Mouse (Mus musculus) hematopoietic stem cell, adult 5-6 weeks (primary cell): Measurements from ENCODE around the gene Klhl36. TPM values are rescaled to one million over a fixed set of nuclear protein-coding genes. Genes with fewer than 3 reads are reported as not detected.

ENCODE experiments used
- ATAC-seq, 2 experiments: fragments of 125-278 bp in 1 of 2; replicated peaks in 1 of 2; 2 replicates each; pipeline ENCODE4 v1.8.0; 2016 to 2017; ENCODE audit warnings: inconsistent platforms in 2 of 2, mild to moderate bottlenecking in 2 of 2, moderate number of reproducible peaks in 2 of 2, low read depth in 1 of 2, moderate TSS enrichment in 1 of 2; ENCODE audit not compliant: low FRiP score in 2 of 2, poor library complexity in 2 of 2, severe bottlenecking in 2 of 2, insufficient read depth in 1 of 2, low TSS enrichment in 1 of 2
- total RNA-seq: library from RNA; stranded (forward); fragments of 172-1452, 232-1000 nt; gene quantifications from 2 replicates; pipeline ENCODE4 v1.2.3, GENCODE M21; 2017

Gene Klhl36
- total RNA-seq, 1 experiment from 2014 or later, result 8.1 TPM

- no peak for ATAC-seq
These were observed 8.0 kb upstream of the Klhl36 start for GRCm38 (mm10) chr8:119854035-119854434.

GRCm38 (mm10) chr8:119855656-119856055 is 6.4 kb upstream of the Klhl36 start:
- ATAC-seq, result no peak

GRCm38 (mm10) chr8:119857767-119858166 is 4.3 kb upstream of the Klhl36 start:
- peak in 1 of 2 experiments; percentile 30; a peak in 1 of 4 replicates for ATAC-seq

- peak in 1 of 2 experiments; percentile 6; a peak in 1 of 4 replicates for ATAC-seq
These were observed 296 bp downstream of the Klhl36 start for GRCm38 (mm10) chr8:119862390-119862734.

- no peak for ATAC-seq
These were observed 683 bp downstream of the Klhl36 start for GRCm38 (mm10) chr8:119862749-119863148.

- no peak for ATAC-seq
These were observed 7.5 kb downstream of the Klhl36 start for GRCm38 (mm10) chr8:119869616-119870015.

GRCm38 (mm10) chr8:119873181-119873580 is 11.1 kb downstream of the Klhl36 start:
- ATAC-seq, result no peak; a peak in 1 of 4 replicates

GRCm38 (mm10) chr8:119881301-119881700 is 19.2 kb downstream of the Klhl36 start:
- ATAC-seq, result no peak

GRCm38 (mm10) chr8:119881917-119882316 is 19.9 kb downstream of the Klhl36 start:
- ATAC-seq, result no peak

GRCm38 (mm10) chr8:119883281-119883680 is 21.2 kb downstream of the Klhl36 start:
- no peak for ATAC-seq

- peak; percentile 25 to 34; a peak in 2 of 4 replicates for ATAC-seq
These were observed 23.5 kb downstream of the Klhl36 start for GRCm38 (mm10) chr8:119885612-119886011.

GRCm38 (mm10) chr8:119887130-119887529 is 25.1 kb downstream of the Klhl36 start:
- ATAC-seq, result no peak; a peak in 1 of 4 replicates

- ATAC-seq, result no peak
These were observed 25.9 kb downstream of the Klhl36 start for GRCm38 (mm10) chr8:119888012-119888411.

- ATAC-seq, result no peak
These were observed 35.0 kb downstream of the Klhl36 start for GRCm38 (mm10) chr8:119897069-119897468.

- ATAC-seq, result peak; percentile 36 to 46; a peak in 3 of 4 replicates
These were observed 35.9 kb downstream of the Klhl36 start for GRCm38 (mm10) chr8:119897933-119898332.

GRCm38 (mm10) chr8:119901349-119901748 is 39.3 kb downstream of the Klhl36 start:
- no peak for ATAC-seq

GRCm38 (mm10) chr8:119901952-119902351 is 39.9 kb downstream of the Klhl36 start:
- ATAC-seq, result no peak

- ATAC-seq, result no peak
These were observed 42.4 kb downstream of the Klhl36 start for GRCm38 (mm10) chr8:119904323-119904911.

- 0 out of 4 replicates have a peak, but pooled peaks of 1 of the 2 experiments have one; percentile 13 for ATAC-seq
These were observed 48.0 kb downstream of the Klhl36 start, which contains the start of gene Usp10 for GRCm38 (mm10) chr8:119909944-119910546. Usp10 (plus strand) TSS chr8:119910360.
